Mouse (Mus musculus) liver, postnatal 0 days (tissue): ENCODE results near the gene Col17a1.

Experiments used
- CTCF ChIP-seq: sonication (generic); IDR thresholded peaks from 2 replicates; pipeline ENCODE4 v1.5.1; 2016; ENCODE audit warnings: antibody characterized with exemption, low read depth
- EP300 ChIP-seq: IDR thresholded peaks from 2 replicates; pipeline ENCODE4 v1.6.1; 2016; ENCODE audit warnings: antibody characterized with exemption, low read depth, mild to moderate bottlenecking

- TF ChIP-seq CTCF = no peak
- no peak for TF ChIP-seq EP300
These were observed 56.5 kb downstream of the Col17a1 start for GRCm38 (mm10) chr19:47635380-47635779.
